Mouse (Mus musculus) MEL (cell line): ENCODE results near the gene Topbp1. TPM values are rescaled to one million over a fixed set of nuclear protein-coding genes. Genes with fewer than 3 reads are reported as not detected.

Experiments used
- DNase-seq: peaks from one replicate; pipeline ENCODE4 v3.0.0; 2011; ENCODE audit warnings: low read depth, low spot score
- H3K27ac ChIP-seq: 2 replicates; pipeline ENCODE4 v1.5.1; 2012; ENCODE audit warnings: low read depth, mild to moderate bottlenecking, control low read depth, low read length, moderate library complexity; ENCODE audit not compliant: control insufficient read depth
- H3K27me3 ChIP-seq, 2 experiments: fragments of 150-350 bp in 1 of 2; sonication (generic) in 1 of 2; 2 replicates each; pipeline ENCODE4 v1.6.1; 2012; ENCODE audit warnings: low read length in 2 of 2, mild to moderate bottlenecking in 2 of 2, improper control_type of control experiment in 1 of 2, moderate library complexity in 1 of 2; ENCODE audit not compliant: insufficient read depth in 2 of 2, control insufficient read depth in 1 of 2
- H3K36me3 ChIP-seq, 2 experiments: 2 replicates each; pipeline ENCODE4 v1.6.1; 2012 to 2014; ENCODE audit warnings: low read length in 2 of 2, improper control_type of control experiment in 1 of 2, inconsistent platforms in 1 of 2, mild to moderate bottlenecking in 1 of 2; ENCODE audit not compliant: insufficient read depth in 2 of 2, control insufficient read depth in 1 of 2
- H3K4me1 ChIP-seq, 2 experiments: fragments of 150-350 bp in 1 of 2; sonication (generic) in 1 of 2; 2 replicates each; pipeline ENCODE4 v1.6.1; 2012; ENCODE audit warnings: low read length in 2 of 2, improper control_type of control experiment in 1 of 2, mild to moderate bottlenecking in 1 of 2; ENCODE audit not compliant: insufficient read depth in 2 of 2, control insufficient read depth in 1 of 2
- H3K4me3 ChIP-seq, 2 experiments: fragments of 150-350 bp in 1 of 2; sonication (generic) in 1 of 2; 2 replicates each; pipeline ENCODE4 v1.5.1; 2012; ENCODE audit warnings: low read depth in 2 of 2, low read length in 2 of 2, mild to moderate bottlenecking in 2 of 2, moderate library complexity in 2 of 2, control low read depth in 1 of 2, improper control_type of control experiment in 1 of 2; ENCODE audit not compliant: control insufficient read depth in 1 of 2, insufficient read depth in 1 of 2
- H3K79me2 ChIP-seq: 2 replicates; pipeline ENCODE4 v1.6.1; 2012; ENCODE audit warnings: mild to moderate bottlenecking, low read length, moderate library complexity; ENCODE audit not compliant: control insufficient read depth, poor library complexity, insufficient read depth
- H3K9ac ChIP-seq: 2 replicates; pipeline ENCODE4 v1.6.1; 2012; ENCODE audit warnings: low read depth, mild to moderate bottlenecking, control low read depth, low read length, moderate library complexity; ENCODE audit not compliant: control insufficient read depth, poor library complexity, severe bottlenecking
- H3K9me3 ChIP-seq: fragments of 150-350 bp; sonication (generic); replicated peaks from 2 replicates; pipeline ENCODE4 v1.6.1; 2012; ENCODE audit warnings: mild to moderate bottlenecking, low read length, improper control_type of control experiment, moderate library complexity; ENCODE audit not compliant: insufficient read depth
- CHD2 ChIP-seq: IDR thresholded peaks from 2 replicates; pipeline ENCODE4 v1.6.1; 2011; ENCODE audit warnings: low read length, improper control_type of control experiment
- CTCF ChIP-seq, 3 experiments: IDR thresholded peaks in 2 of 3; conservative IDR thresholded peaks in 1 of 3; 2 replicates each; pipeline ENCODE4 v1.5.1; 2011 to 2012; ENCODE audit warnings: low read length in 3 of 3, low read depth in 2 of 3, mild to moderate bottlenecking in 2 of 3, improper control_type of control experiment in 1 of 3, inconsistent platforms in 1 of 3, mixed read lengths in 1 of 3, moderate library complexity in 1 of 3; ENCODE audit not compliant: control insufficient read depth in 1 of 3, insufficient read depth in 1 of 3, poor library complexity in 1 of 3, severe bottlenecking in 1 of 3
- ELF1 ChIP-seq: IDR thresholded peaks from 2 replicates; pipeline ENCODE4 v1.6.1; 2014; ENCODE audit warnings: low read depth, mild to moderate bottlenecking, inconsistent platforms, low read length, improper control_type of control experiment, moderate library complexity
- ETS1 ChIP-seq: IDR thresholded peaks from 2 replicates; pipeline ENCODE4 v1.6.1; 2012; ENCODE audit warnings: low read depth, mild to moderate bottlenecking, inconsistent platforms, low read length, improper control_type of control experiment, moderate library complexity
- GATA1 ChIP-seq: IDR thresholded peaks from 2 replicates; pipeline ENCODE4 v1.6.1; 2011; ENCODE audit warnings: low read depth, low read length, improper control_type of control experiment
- JUND ChIP-seq: IDR thresholded peaks from 2 replicates; pipeline ENCODE4 v1.6.1; 2011; ENCODE audit warnings: low read depth, mild to moderate bottlenecking, improper control_type of control experiment, low read length
- KAT2A ChIP-seq: conservative IDR thresholded peaks from 2 replicates; pipeline ENCODE4 v1.6.1; 2012; ENCODE audit warnings: low read depth, low read length, improper control_type of control experiment, inconsistent platforms
- MAZ ChIP-seq: IDR thresholded peaks from 2 replicates; pipeline ENCODE4 v1.6.1; 2012; ENCODE audit warnings: low read depth, mild to moderate bottlenecking, inconsistent platforms, low read length, improper control_type of control experiment
- NELFE ChIP-seq: IDR thresholded peaks from 2 replicates; pipeline ENCODE4 v1.6.1; 2011; ENCODE audit warnings: low read depth, low read length, improper control_type of control experiment
- RAD21 ChIP-seq: IDR thresholded peaks from 2 replicates; pipeline ENCODE4 v1.6.1; 2011; ENCODE audit warnings: mild to moderate bottlenecking, low read depth, low read length, improper control_type of control experiment
- RCOR1 ChIP-seq: IDR thresholded peaks from 2 replicates; pipeline ENCODE4 v1.6.1; 2012; ENCODE audit warnings: low read depth, mild to moderate bottlenecking, inconsistent platforms, low read length, improper control_type of control experiment
- TAL1 ChIP-seq: IDR thresholded peaks from 2 replicates; pipeline ENCODE4 v1.6.1; 2012; ENCODE audit warnings: mild to moderate bottlenecking, inconsistent platforms, low read length, moderate library complexity, mixed read lengths
- ZNF384 ChIP-seq: IDR thresholded peaks from 2 replicates; pipeline ENCODE4 v1.6.1; 2012; ENCODE audit warnings: low read depth, mild to moderate bottlenecking, inconsistent platforms, low read length, improper control_type of control experiment
- polyA plus RNA-seq, 2 experiments: library from polyadenylated mRNA; stranded (reverse) in 1 of 2; unstranded in 1 of 2; fragments of >175 nt in 1 of 2; fragments of >200 nt in 1 of 2; gene quantifications; 2 replicates each; pipeline versions ENCODE4 v1.2.1 to v1.2.4; 2012; ENCODE audit warnings: low replicate concordance in 2 of 2, low read depth in 1 of 2; ENCODE audit not compliant: insufficient read length in 2 of 2, insufficient read depth in 1 of 2, missing spikeins in 1 of 2
- total RNA-seq: library from RNA; depleted of rRNA; stranded (reverse); fragments of 300-350 nt; gene quantifications from 2 replicates; pipeline ENCODE4 v1.2.3, GENCODE M21; 2012

The Topbp1 gene
- total and polyA plus RNA-seq, 3 experiments = 127 to 756 (median 216) TPM

GRCm38 (mm10) chr9:103357893-103358292 lies 52.9 kb downstream of the Topbp1 start:
- Histone ChIP-seq H3K9ac (no peak overlapping the region), H3K79me2 (peaks cover 28% of the 10 kb centered on the region), H3K27ac (no peak overlapping the region), H3K36me3 (peaks cover 44 to 54% of the 10 kb centered on the region in 2 experiments), H3K4me1 (peaks cover 14 to 15% of the 10 kb centered on the region in 2 experiments; a peak in 3 of 4 replicates), H3K27me3 (no peaks in the 10 kb centered on the region), H3K4me3 (no peak overlapping the region), H3K9me3 (no peaks in the 10 kb centered on the region)
- TF ChIP-seq CTCF (IDR thresholded peaks at IDR 0.05 in 2 of 3, conservative IDR thresholded peaks at IDR 0.05 in 1 of 3; ENCODE audit: control insufficient read depth in 1 of 3, insufficient read depth in 1 of 3, low read depth in 2 of 3, low read length in 3 of 3, poor library complexity in 1 of 3, severe bottlenecking in 1 of 3) = peak in 2 of 3 experiments; percentile 38 to 41; a peak in 4 of 6 replicates
- no peak for TF ChIP-seq CHD2
- DNase-seq = peak; percentile 60

GRCm38 (mm10) chr9:103358545-103358944 lies 53.5 kb downstream of the Topbp1 start:
- peaks cover 35% of the 10 kb centered on the region for H3K79me2 ChIP-seq
- H3K9me3 ChIP-seq = no peaks in the 10 kb centered on the region
- H3K9ac ChIP-seq = no peak overlapping the region
- H3K4me1 ChIP-seq = peaks cover 15 to 20% of the 10 kb centered on the region in 2 experiments; a peak in 3 of 4 replicates
- TF ChIP-seq ETS1 (no peak), ZNF384 (peak; percentile 55; the same call in 1 of the 2 replicates)
- TF ChIP-seq, all 39 proteins: peak for 1
- H3K4me3 ChIP-seq = no peak overlapping the region
- no peak overlapping the region for H3K27ac ChIP-seq
- DNase-seq = no peak
- no peaks in the 10 kb centered on the region for H3K27me3 ChIP-seq
- H3K36me3 ChIP-seq = peaks cover 49 to 59% of the 10 kb centered on the region in 2 experiments

GRCm38 (mm10) chr9:103360642-103361041 lies 55.6 kb downstream of the Topbp1 start:
- Histone ChIP-seq H3K27me3 (no peaks in the 10 kb centered on the region), H3K27ac (no peak overlapping the region), H3K4me3 (no peak overlapping the region), H3K4me1 (peaks cover 15 to 20% of the 10 kb centered on the region in 2 experiments; a peak in 3 of 4 replicates), H3K9me3 (no peaks in the 10 kb centered on the region), H3K9ac (no peak overlapping the region), H3K36me3 (peaks cover 49 to 59% of the 10 kb centered on the region in 2 experiments), H3K79me2 (peaks cover 54% of the 10 kb centered on the region)
- DNase-seq = peak; percentile 35
- TF ChIP-seq GATA1 (no peak), JUND (no peak), MAZ (no peak), RAD21 (no peak), ELF1 (no peak), RCOR1 (no peak), NELFE (no peak), KAT2A (no peak), TAL1 (no peak)
